Mouse (Mus musculus) heart, embryonic 16.5 days (tissue): ENCODE measurements around the gene Fzr1. TPM values are rescaled to one million over a fixed set of nuclear protein-coding genes. Genes with fewer than 3 reads are reported as not detected.
A peak's percentile ranks its signal among the peaks of the same experiment; 100 is the strongest.

Source experiments
- ATAC-seq: fragments of 200-750 bp; cut with Nextera tagmentation; replicated peaks from 2 replicates; pipeline ENCODE4 v1.8.0; 2017; ENCODE audit warnings: moderate number of reproducible peaks; ENCODE audit not compliant: insufficient read depth, low FRiP score; ENCODE audit errors: extremely low read depth
- H3K27ac ChIP-seq: fragments of 300-500 bp; sonication (generic); 2 replicates; pipeline ENCODE4 v1.5.1; 2014; ENCODE audit warnings: mild to moderate bottlenecking, low read length, control low read depth, moderate library complexity
- H3K27me3 ChIP-seq: fragments of 300-500 bp; sonication (generic); 2 replicates; pipeline ENCODE4 v1.6.1; 2014; ENCODE audit warnings: low read length, mixed read lengths; ENCODE audit not compliant: control insufficient read depth, insufficient read depth
- H3K36me3 ChIP-seq: fragments of 300-500 bp; sonication (generic); 2 replicates; pipeline ENCODE4 v1.6.1; 2014; ENCODE audit not compliant: control insufficient read depth, insufficient read depth
- H3K4me1 ChIP-seq: fragments of 300-500 bp; sonication (generic); 2 replicates; pipeline ENCODE4 v1.6.1; 2014; ENCODE audit warnings: low read length, mixed read lengths; ENCODE audit not compliant: control insufficient read depth, insufficient read depth
- H3K4me2 ChIP-seq: fragments of 300-500 bp; sonication (generic); 2 replicates; pipeline ENCODE4 v1.6.1; 2014; ENCODE audit warnings: low read depth, mild to moderate bottlenecking, control low read depth, low read length
- H3K4me3 ChIP-seq: fragments of 300-500 bp; sonication (generic); 2 replicates; pipeline ENCODE4 v1.5.1; 2014; ENCODE audit warnings: mild to moderate bottlenecking, control low read depth, low read length
- H3K9ac ChIP-seq: fragments of 300-500 bp; sonication (generic); 2 replicates; pipeline ENCODE4 v1.6.1; 2014; ENCODE audit warnings: low read length, control low read depth
- H3K9me3 ChIP-seq: fragments of 300-500 bp; sonication (generic); replicated peaks from 2 replicates; pipeline ENCODE4 v1.6.1; 2016; ENCODE audit warnings: low read length; ENCODE audit not compliant: control insufficient read depth
- WGBS: fragments of 180-500 bp; shearing (Covaris S2); extraction: QIAGEN DNeasy Blood & Tissue Kit; methylation state at CpG from one replicate; pipeline ENCODE4 v1.1.7; 2014; 5-methylcytosine and 5-hydroxymethylcytosine counted together
- microRNA-seq: library from miRNA; unstranded; fragments of <30 nt; microRNA quantifications from one replicate; pipeline ENCODE4, GENCODE M21; 2017
- polyA plus RNA-seq: library from polyadenylated mRNA; unstranded; fragments of >200 nt; fragmentation: Nextera tagmentation; extraction: Ambion mirVana; gene quantifications from 2 replicates; pipeline ENCODE4 v1.2.1, GENCODE M21; 2015

The Fzr1 gene
- polyA plus RNA-seq, 1 experiment from 2014 or later = 74.6 TPM

DNA sequence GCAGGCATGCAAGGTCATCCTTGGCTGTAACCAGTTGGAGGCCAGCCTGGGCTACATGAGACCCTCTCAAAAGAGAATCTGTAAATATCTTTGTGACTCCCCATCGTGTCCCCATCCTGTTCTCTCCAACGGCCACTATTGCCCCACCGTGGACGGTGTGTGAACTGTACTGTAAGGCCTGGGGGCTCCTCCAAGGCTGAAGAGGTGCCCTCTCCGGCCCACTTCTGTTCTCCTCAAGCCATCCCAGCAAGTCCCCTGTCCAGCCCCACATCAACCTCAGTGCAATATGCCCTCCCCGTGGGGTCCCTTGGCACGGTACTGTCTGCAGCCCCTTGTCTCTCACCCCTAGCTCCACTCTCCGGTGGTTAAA lies 59.0 kb downstream of the Fzr1 start:
- WGBS = 37% methylated on average over 8 of the region's 8 CpGs
- Histone ChIP-seq H3K4me1 (peaks cover 24% of the 10 kb centered on the region), H3K36me3 (peaks cover 31% of the 10 kb centered on the region), H3K27ac (peak overlapping the region; percentile 92; the same call in 1 of the 2 replicates), H3K4me3 (peak overlapping the region; percentile 63), H3K9ac (peak overlapping the region; percentile 76), H3K4me2 (peak overlapping the region; percentile 76), H3K27me3 (no peaks in the 10 kb centered on the region), H3K9me3 (no peaks in the 10 kb centered on the region)
- ATAC-seq = no peak

DNA sequence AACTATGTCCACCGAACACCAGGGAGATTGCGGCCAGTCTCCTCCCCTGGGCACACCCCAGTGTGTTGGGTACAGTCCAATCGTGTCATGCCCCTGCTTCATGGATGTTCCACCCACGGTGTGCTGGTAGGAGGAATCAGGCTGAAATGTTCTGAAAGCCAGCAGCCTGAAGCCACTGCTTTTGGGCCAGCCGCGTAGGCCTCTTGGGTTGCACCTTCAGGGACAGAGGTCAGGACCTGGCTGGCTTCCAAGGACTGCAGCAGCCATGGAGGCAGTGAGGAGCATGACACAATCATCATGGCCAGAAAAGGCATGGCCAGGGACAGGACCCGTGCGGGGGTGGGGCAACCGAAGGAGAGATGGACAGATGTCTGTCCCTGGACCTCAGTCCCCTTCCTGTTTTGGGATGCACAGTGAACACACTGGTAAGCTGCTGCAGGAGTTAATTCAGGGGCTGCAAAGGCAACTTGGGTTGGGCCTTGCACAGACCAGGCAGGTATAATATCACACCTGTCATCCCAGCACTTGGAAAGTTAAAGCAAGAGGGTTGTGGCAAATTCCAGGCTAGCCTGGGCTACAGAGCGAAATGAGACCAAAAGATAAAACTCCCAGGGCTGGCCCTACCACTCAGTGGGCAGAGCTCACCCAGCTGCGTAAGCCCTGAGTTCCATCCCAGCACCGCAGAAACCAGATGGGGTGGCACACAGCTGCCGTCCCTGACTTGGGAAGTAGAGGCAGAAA lies 59.6 kb downstream of the Fzr1 start:
- H3K4me1 ChIP-seq = peaks cover 24% of the 10 kb centered on the region
- 83% methylated on average over 13 of the region's 13 CpGs for WGBS
- no peak overlapping the region for H3K4me2 ChIP-seq
- no peak for ATAC-seq
- no peak overlapping the region for H3K27ac ChIP-seq
- no peaks in the 10 kb centered on the region for H3K9me3 ChIP-seq
- H3K4me3 ChIP-seq = no peak overlapping the region
- peaks cover 31% of the 10 kb centered on the region for H3K36me3 ChIP-seq
- no peaks in the 10 kb centered on the region for H3K27me3 ChIP-seq
- peak overlapping the region; percentile 76; the same call in 1 of the 2 replicates for H3K9ac ChIP-seq

DNA sequence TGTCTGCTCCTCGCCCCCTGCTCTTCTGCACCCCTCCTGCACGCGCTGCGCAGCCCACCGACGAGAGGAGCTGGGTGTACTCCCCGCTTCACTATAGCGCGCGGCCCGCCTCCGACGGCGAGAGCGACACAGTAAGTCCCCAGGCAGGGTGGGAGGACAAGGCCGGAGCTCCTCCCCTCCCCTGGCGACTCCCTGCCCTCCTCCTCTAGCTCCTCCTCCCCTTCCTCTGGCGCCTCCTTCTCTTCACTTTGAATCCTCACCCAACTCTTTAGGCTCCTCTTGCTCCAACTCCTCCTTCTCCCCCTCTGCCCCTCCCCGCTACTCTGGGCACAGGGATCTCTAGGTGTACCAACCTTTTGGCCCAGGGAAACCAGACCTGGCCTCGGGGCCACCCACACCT lies 61.0 kb downstream of the Fzr1 start:
- no peaks in the 10 kb centered on the region for H3K27me3 ChIP-seq
- peaks cover 22% of the 10 kb centered on the region for H3K4me1 ChIP-seq
- H3K27ac ChIP-seq = no peak overlapping the region
- peak overlapping the region; percentile 60 for H3K4me2 ChIP-seq
- no peak for ATAC-seq
- peak overlapping the region; percentile 25 for H3K4me3 ChIP-seq
- no peaks in the 10 kb centered on the region for H3K9me3 ChIP-seq
- H3K36me3 ChIP-seq = peaks cover 26% of the 10 kb centered on the region
- WGBS = 22% methylated on average over 20 of the region's 20 CpGs
- peak overlapping the region; percentile 55 for H3K9ac ChIP-seq

DNA sequence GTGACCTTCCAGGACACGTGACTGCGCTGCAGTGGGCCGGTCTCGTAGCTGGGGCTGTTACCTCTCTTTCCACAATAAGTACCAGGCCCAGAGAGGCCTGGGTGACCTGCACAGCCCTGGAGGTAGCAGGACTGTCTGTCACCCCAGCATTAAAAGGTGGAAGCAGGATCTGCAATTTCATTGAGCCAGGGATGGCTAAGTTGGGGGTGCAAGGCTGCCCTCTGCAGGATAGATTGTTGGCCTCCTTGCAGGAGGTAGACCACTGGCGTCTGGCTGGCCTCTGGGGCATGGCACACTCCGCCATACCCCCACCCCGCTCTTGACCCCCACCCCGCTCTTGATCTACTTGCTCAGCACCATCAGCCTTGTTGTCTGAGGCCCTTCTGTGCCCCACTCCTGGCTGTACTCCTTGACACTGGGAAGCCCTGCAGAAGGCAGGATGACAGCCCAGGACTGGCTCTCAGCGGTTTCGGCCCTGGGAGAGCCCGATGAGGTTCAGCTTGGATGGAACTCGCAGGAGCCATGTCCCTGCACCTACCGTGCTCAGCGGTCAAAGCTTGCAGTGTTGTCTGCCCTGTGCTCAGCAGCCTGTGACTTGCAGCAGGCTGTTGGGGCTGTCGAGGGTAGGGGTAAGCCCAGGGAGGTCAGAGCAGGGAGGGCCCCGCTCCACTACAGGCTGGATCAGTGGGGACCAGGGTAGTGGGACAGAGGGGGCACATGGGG lies 61.8 kb downstream of the Fzr1 start:
- Histone ChIP-seq H3K36me3 (peaks cover 26% of the 10 kb centered on the region), H3K27ac (no peak overlapping the region), H3K9me3 (no peaks in the 10 kb centered on the region), H3K4me3 (no peak overlapping the region; the same call in 1 of the 2 replicates), H3K27me3 (no peaks in the 10 kb centered on the region), H3K4me2 (peak overlapping the region; percentile 60), H3K4me1 (peaks cover 14% of the 10 kb centered on the region), H3K9ac (peak overlapping the region; percentile 55)
- 48% methylated on average over 15 of the region's 16 CpGs for WGBS
- ATAC-seq = no peak

Small RNA genes within 50 kb of the gene (microRNA-seq; reads per million reads assigned to microRNA genes)
- gene Mir1191b (1.4 reads per million), gene Mir6913 (not detected)

Other genes with a start within 250 kb of the Fzr1 start
- 25.5 and 30.1 TPM in 2 replicates for gene Zbtb7a, start 243.3 kb downstream of the Fzr1 start, polyA plus RNA-seq
- gene Pias4, start 210.6 kb downstream of the Fzr1 start, polyA plus RNA-seq = 34.7 and 37.5 TPM in 2 replicates
- gene Eef2, start 201.9 kb downstream of the Fzr1 start, polyA plus RNA-seq = 435 and 443 TPM in 2 replicates
- gene Dapk3, start 195.5 kb downstream of the Fzr1 start, polyA plus RNA-seq = 33.9 and 40.2 TPM in 2 replicates
- gene 4930442H23Rik, start 194.7 kb downstream of the Fzr1 start, polyA plus RNA-seq = 0.11 TPM in 2 replicates
- gene Nmrk2, start 176.5 kb downstream of the Fzr1 start, polyA plus RNA-seq = 11.9 and 14.6 TPM in 2 replicates
- 0.31 and 0.33 TPM in 2 replicates for gene Atcay, start 147.7 kb downstream of the Fzr1 start, polyA plus RNA-seq
- 5.0 and 6.2 TPM in 2 replicates for gene Zfr2, start 145.4 kb downstream of the Fzr1 start, polyA plus RNA-seq
- 2.6 and 2.7 TPM in 2 replicates for gene Matk, start 125.6 kb downstream of the Fzr1 start, polyA plus RNA-seq
- 230 TPM in 2 replicates for gene Mrpl54, start 111.6 kb downstream of the Fzr1 start, polyA plus RNA-seq
- 62.7 and 63.0 TPM in 2 replicates for gene Apba3, start 111.6 kb downstream of the Fzr1 start, polyA plus RNA-seq
- gene Tjp3, start 86.9 kb downstream of the Fzr1 start, polyA plus RNA-seq = 4.7 and 5.3 TPM in 2 replicates
- gene Pip5k1c, start 85.6 kb downstream of the Fzr1 start, polyA plus RNA-seq = 31.3 and 33.2 TPM in 2 replicates
- 28.1 and 29.6 TPM in 2 replicates for gene Cactin, start 57.4 kb downstream of the Fzr1 start, polyA plus RNA-seq
- 15.2 and 16.3 TPM in 2 replicates for gene Tbxa2r, start 49.8 kb downstream of the Fzr1 start, polyA plus RNA-seq
- 0.08 and 0.11 TPM in 2 replicates for gene Gipc3, start 35.2 kb downstream of the Fzr1 start, polyA plus RNA-seq
- gene Hmg20b, start 28.0 kb downstream of the Fzr1 start, polyA plus RNA-seq = 86.5 and 86.8 TPM in 2 replicates
- 16.5 and 17.6 TPM in 2 replicates for gene Mfsd12, start 21.0 kb downstream of the Fzr1 start, polyA plus RNA-seq
- 1.8 and 1.9 TPM in 2 replicates for gene 4930404N11Rik, start 12.7 kb downstream of the Fzr1 start, polyA plus RNA-seq
- 83.4 and 86.2 TPM in 2 replicates for gene Dohh, start 5.9 kb upstream of the Fzr1 start, polyA plus RNA-seq
- gene Gm48551, start 6.0 kb upstream of the Fzr1 start, polyA plus RNA-seq = 2.1 and 2.6 TPM in 2 replicates
- gene Gm48552, start 10.5 kb upstream of the Fzr1 start, polyA plus RNA-seq = 0.55 and 0.83 TPM in 2 replicates
- gene Smim24, start 14.5 kb upstream of the Fzr1 start, polyA plus RNA-seq = 5.0 and 9.2 TPM in 2 replicates
- 54.7 and 61.1 TPM in 2 replicates for gene Nfic, start 77.1 kb upstream of the Fzr1 start, polyA plus RNA-seq
- gene Celf5, start 104.2 kb upstream of the Fzr1 start, polyA plus RNA-seq = 0.24 TPM in 2 replicates
- gene Ncln, start 117.9 kb upstream of the Fzr1 start, polyA plus RNA-seq = 55.7 and 59.8 TPM in 2 replicates
- gene S1pr4, start 121.6 kb upstream of the Fzr1 start, polyA plus RNA-seq = 1.5 and 2.1 TPM in 2 replicates
- 1.1 and 1.3 TPM in 2 replicates for gene Gna15, start 145.7 kb upstream of the Fzr1 start, polyA plus RNA-seq
- 57.4 and 59.7 TPM in 2 replicates for gene Gna11, start 166.7 kb upstream of the Fzr1 start, polyA plus RNA-seq
- gene Aes, start 181.0 kb upstream of the Fzr1 start, polyA plus RNA-seq = 529 and 769 TPM in 2 replicates
- 19.5 and 24.5 TPM in 2 replicates for gene Tle2, start 196.0 kb upstream of the Fzr1 start, polyA plus RNA-seq
- gene Tle6, start 222.6 kb upstream of the Fzr1 start, polyA plus RNA-seq = 29.6 and 31.0 TPM in 2 replicates
- 1.2 TPM in 2 replicates for gene BC025920, start 227.8 kb upstream of the Fzr1 start, polyA plus RNA-seq
- 22.9 and 26.0 TPM in 2 replicates for gene Sirt6, start 249.3 kb upstream of the Fzr1 start, polyA plus RNA-seq